Mouse (Mus musculus) hindbrain, embryonic 11.5 days (tissue): ENCODE data around the gene Sgsm2. TPM values are rescaled to one million over a fixed set of nuclear protein-coding genes. Genes with fewer than 3 reads are reported as not detected.

Experiments used
- ATAC-seq: fragments of 200-750 bp; cut with Nextera tagmentation; 2 replicates; pipeline ENCODE4 v1.8.0; 2017; ENCODE audit warnings: mild to moderate bottlenecking, moderate TSS enrichment, moderate library complexity; ENCODE audit not compliant: low FRiP score
- DNase-seq: peaks from one replicate; pipeline ENCODE4 v3.0.0-alpha.2; 2015; ENCODE audit warnings: low spot score
- H3K27ac ChIP-seq: fragments of 300-500 bp; sonication (generic); 2 replicates; pipeline ENCODE4 v1.5.1; 2014; ENCODE audit warnings: mild to moderate bottlenecking, low read depth, low read length
- H3K27me3 ChIP-seq: fragments of 300-500 bp; sonication (generic); 2 replicates; pipeline ENCODE4 v1.6.1; 2014; ENCODE audit warnings: mild to moderate bottlenecking, low read length, moderate library complexity, mixed read lengths; ENCODE audit not compliant: control insufficient read depth, insufficient read depth
- H3K36me3 ChIP-seq: fragments of 300-500 bp; sonication (generic); 2 replicates; pipeline ENCODE4 v1.6.1; 2014; ENCODE audit warnings: mild to moderate bottlenecking, low read length, moderate library complexity, mixed read lengths; ENCODE audit not compliant: control insufficient read depth, insufficient read depth
- H3K4me1 ChIP-seq: fragments of 300-500 bp; sonication (generic); replicated peaks from 2 replicates; pipeline ENCODE4 v1.6.1; 2014; ENCODE audit warnings: low read length, mixed read lengths; ENCODE audit not compliant: control insufficient read depth, insufficient read depth
- H3K4me2 ChIP-seq: fragments of 300-500 bp; sonication (generic); replicated peaks from 2 replicates; pipeline ENCODE4 v1.6.1; 2014; ENCODE audit warnings: mild to moderate bottlenecking, low read depth, low read length
- H3K4me3 ChIP-seq: fragments of 300-500 bp; sonication (generic); 2 replicates; pipeline ENCODE4 v1.5.1; 2014; ENCODE audit warnings: low read depth, low read length
- H3K9ac ChIP-seq: fragments of 300-500 bp; sonication (generic); 2 replicates; pipeline ENCODE4 v1.6.1; 2014; ENCODE audit warnings: low read depth, low read length
- H3K9me3 ChIP-seq: fragments of 300-500 bp; sonication (generic); 2 replicates; pipeline ENCODE4 v1.6.1; 2016; ENCODE audit warnings: low read length; ENCODE audit not compliant: control insufficient read depth
- WGBS: fragments of 180-500 bp; shearing (Covaris S2); extraction: QIAGEN DNeasy Blood & Tissue Kit; methylation state at CpG from one replicate; pipeline ENCODE4 v1.1.7; 2014; 5-methylcytosine and 5-hydroxymethylcytosine counted together
- polyA plus RNA-seq: library from polyadenylated mRNA; unstranded; fragments of >200 nt; fragmentation: Nextera tagmentation; extraction: Ambion mirVana; gene quantifications from 2 replicates; pipeline ENCODE4 v1.2.1, GENCODE M21; 2014

The Sgsm2 gene
- polyA plus RNA-seq, 1 experiment from 2014 or later = 6.3 TPM

- Histone ChIP-seq H3K36me3 (0 out of 2 replicates have a peak, but pooled peaks cover 2% of the 10 kb centered on the region), H3K9me3 (no peaks in the 10 kb centered on the region), H3K4me1 (no peaks in the 10 kb centered on the region), H3K27ac (peak within 1 kb of the TSS; percentile 82), H3K4me2 (peak within 1 kb of the TSS; percentile 91), H3K9ac (peak within 1 kb of the TSS; percentile 80), H3K27me3 (no peaks in the 10 kb centered on the region), H3K4me3 (peak within 1 kb of the TSS; percentile 94)
- ATAC-seq = peak; percentile 83
- peak; percentile 94 for DNase-seq
- WGBS = under 1% methylated on average over 54 of the region's 54 CpGs
Measured at GRCm38 (mm10) chr11:74897678-74898516, 1.0 kb upstream of the Sgsm2 start, which contains the start of gene Tsr1. Gene Tsr1 (plus strand): TSS chr11:74898071.

GRCm38 (mm10) chr11:74895980-74896900, 620 bp downstream of the Sgsm2 start:
- Histone ChIP-seq H3K4me1 (no peaks in the 10 kb centered on the region), H3K4me3 (peak overlapping the region; percentile 94), H3K36me3 (no peaks in the 10 kb centered on the region), H3K9ac (peak overlapping the region; percentile 80), H3K27me3 (no peaks in the 10 kb centered on the region), H3K4me2 (peak overlapping the region; percentile 91), H3K27ac (peak overlapping the region; percentile 82), H3K9me3 (no peaks in the 10 kb centered on the region)
- ATAC-seq = peak; percentile 62
- under 1% methylated on average over 35 of the region's 55 CpGs for WGBS
- DNase-seq = peak; percentile 64

- H3K27me3 ChIP-seq = no peaks in the 10 kb centered on the region
- no peak overlapping the region for H3K4me3 ChIP-seq
- H3K4me1 ChIP-seq = no peaks in the 10 kb centered on the region
- no peaks in the 10 kb centered on the region for H3K9me3 ChIP-seq
- 92% methylated on average over 4 of the region's 4 CpGs for WGBS
- no peak overlapping the region for H3K27ac ChIP-seq
- H3K36me3 ChIP-seq = no peaks in the 10 kb centered on the region
- ATAC-seq (no peak), DNase-seq (no peak)
- no peak overlapping the region for H3K9ac ChIP-seq
- H3K4me2 ChIP-seq = no peak overlapping the region
Measured at GRCm38 (mm10) chr11:74894619-74895018, 2.2 kb downstream of the Sgsm2 start.

DNA sequence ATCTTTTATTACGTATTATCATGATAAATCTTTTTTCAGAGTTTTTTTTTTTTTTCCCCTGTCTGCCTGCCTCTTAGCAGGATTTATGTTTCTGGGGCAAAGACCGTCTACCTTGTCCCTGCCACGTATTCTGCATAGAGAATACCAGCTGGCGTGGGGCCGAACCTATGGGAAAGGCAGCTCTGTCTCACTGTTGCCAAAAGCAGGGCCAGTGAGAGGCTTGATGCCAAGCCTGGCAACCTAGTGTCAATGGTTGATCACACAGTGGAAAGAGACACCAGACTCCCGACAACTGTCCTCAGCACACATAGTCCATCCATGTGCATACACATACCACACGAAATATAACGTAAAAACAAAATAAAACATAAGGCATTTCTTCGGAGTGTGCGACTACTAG, 13.8 kb downstream of the Sgsm2 start:
- 95% methylated on average over 10 of the region's 10 CpGs for WGBS

DNA sequence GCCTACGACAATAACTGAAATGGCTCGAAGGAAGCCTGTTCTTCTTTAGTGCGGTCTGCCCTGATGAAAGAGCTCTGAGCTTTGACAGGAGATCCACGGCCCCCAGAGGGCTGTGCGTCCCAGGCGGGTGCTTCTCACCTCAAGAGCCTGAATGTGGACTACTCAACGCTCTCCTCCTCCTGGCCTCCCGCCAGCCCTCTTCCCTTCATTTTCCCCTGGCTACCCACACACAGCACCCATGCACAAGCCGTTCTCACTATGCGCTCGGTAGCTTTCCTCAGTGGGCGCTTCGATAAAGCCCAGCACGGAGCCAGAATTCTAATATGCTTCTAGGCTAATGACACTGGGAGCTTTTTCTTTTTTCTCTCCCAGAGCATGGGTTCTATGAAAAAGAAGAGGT, 14.9 kb downstream of the Sgsm2 start:
- Histone ChIP-seq H3K9ac (no peak overlapping the region), H3K4me1 (no peaks in the 10 kb centered on the region), H3K4me3 (no peak overlapping the region), H3K9me3 (no peaks in the 10 kb centered on the region), H3K27ac (no peak overlapping the region), H3K36me3 (0 out of 2 replicates have a peak, but pooled peaks cover 2% of the 10 kb centered on the region), H3K4me2 (no peak overlapping the region), H3K27me3 (no peaks in the 10 kb centered on the region)
- 70% methylated on average over 14 of the region's 14 CpGs for WGBS
- DNase-seq (no peak), ATAC-seq (no peak)

More for the DNA sequence above, 13.8 kb downstream of the Sgsm2 start:
- no peak overlapping the region for H3K4me2 ChIP-seq
- H3K27ac ChIP-seq = no peak overlapping the region
- no peaks in the 10 kb centered on the region for H3K9me3 ChIP-seq
- H3K4me3 ChIP-seq = no peak overlapping the region
- ATAC-seq (no peak), DNase-seq (no peak)
- no peaks in the 10 kb centered on the region for H3K4me1 ChIP-seq
- H3K36me3 ChIP-seq = 0 out of 2 replicates have a peak, but pooled peaks cover 2% of the 10 kb centered on the region
- H3K27me3 ChIP-seq = no peaks in the 10 kb centered on the region
- H3K9ac ChIP-seq = no peak overlapping the region

GRCm38 (mm10) chr11:74880999-74881398, 15.9 kb downstream of the Sgsm2 start:
- ATAC-seq (no peak), DNase-seq (no peak)
- H3K4me1 ChIP-seq = 0 out of 2 replicates have a peak, but pooled peaks cover 3% of the 10 kb centered on the region
- no peak overlapping the region for H3K9ac ChIP-seq
- no peak overlapping the region for H3K27ac ChIP-seq
- H3K9me3 ChIP-seq = no peaks in the 10 kb centered on the region
- 0 out of 2 replicates have a peak, but pooled peaks cover 2% of the 10 kb centered on the region for H3K36me3 ChIP-seq
- no peak overlapping the region for H3K4me2 ChIP-seq
- WGBS = 89% methylated on average over 9 of the region's 9 CpGs
- H3K4me3 ChIP-seq = no peak overlapping the region
- no peaks in the 10 kb centered on the region for H3K27me3 ChIP-seq

DNA sequence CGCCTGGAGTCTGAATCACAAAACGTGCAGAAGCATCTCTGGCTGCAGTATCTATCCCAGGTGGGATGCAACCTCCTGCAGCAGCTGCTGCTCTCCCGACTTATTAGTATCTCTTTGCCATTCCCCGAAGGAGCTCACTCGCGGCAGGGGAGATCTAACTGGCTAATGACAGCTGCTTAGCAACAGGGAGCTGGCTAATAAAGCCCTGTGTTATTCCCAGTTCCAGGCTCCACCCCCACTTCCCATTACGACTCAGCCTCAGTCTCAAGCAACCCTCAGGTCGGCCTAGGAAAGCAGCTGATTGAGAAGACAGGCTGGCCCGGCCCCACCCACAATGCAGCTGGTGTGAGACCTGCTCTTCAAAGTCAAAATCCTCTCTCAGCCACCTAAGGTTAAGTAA, 20.1 kb downstream of the Sgsm2 start:
- DNase-seq (peak; percentile 77), ATAC-seq (peak; percentile 87)
- no peaks in the 10 kb centered on the region for H3K9me3 ChIP-seq
- H3K4me2 ChIP-seq = no peak overlapping the region; the same call in 1 of the 2 replicates
- 0 out of 2 replicates have a peak, but pooled peaks cover 3% of the 10 kb centered on the region for H3K4me1 ChIP-seq
- 0 out of 2 replicates have a peak overlapping the region, but pooled peaks have one; percentile 9 for H3K4me3 ChIP-seq
- H3K36me3 ChIP-seq = no peaks in the 10 kb centered on the region
- no peak overlapping the region for H3K9ac ChIP-seq
- no peaks in the 10 kb centered on the region for H3K27me3 ChIP-seq
- 2% methylated on average over 9 of the region's 9 CpGs for WGBS
- peak overlapping the region; percentile 39; the same call in 1 of the 2 replicates for H3K27ac ChIP-seq

DNA sequence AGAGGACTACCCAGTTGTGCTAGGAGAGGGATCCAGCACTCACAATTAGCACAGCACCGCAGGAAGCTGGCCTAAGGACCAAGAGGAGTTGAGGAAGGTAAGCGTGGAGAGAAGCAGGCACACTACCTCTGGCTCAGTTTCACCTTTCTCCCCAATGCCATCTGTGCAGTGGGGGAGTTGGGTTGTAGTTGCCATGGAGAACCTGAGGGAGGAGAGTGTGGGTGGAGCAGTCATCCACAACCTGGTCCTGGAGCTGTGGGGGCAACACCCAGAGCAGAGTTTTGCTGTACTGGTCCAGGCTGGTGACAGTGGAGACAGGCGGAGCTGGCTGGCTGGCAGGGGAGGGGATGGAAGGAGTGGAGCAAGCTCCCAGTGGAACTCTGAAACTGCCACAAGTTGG, 22.2 kb downstream of the Sgsm2 start:
- H3K9me3 ChIP-seq = no peaks in the 10 kb centered on the region
- H3K4me1 ChIP-seq = peaks cover 5% of the 10 kb centered on the region; the same call in 1 of the 2 replicates
- H3K27me3 ChIP-seq = no peaks in the 10 kb centered on the region
- H3K4me3 ChIP-seq = no peak overlapping the region
- no peak overlapping the region for H3K4me2 ChIP-seq
- 0 out of 2 replicates have a peak overlapping the region, but pooled peaks have one; percentile 15 for H3K9ac ChIP-seq
- H3K36me3 ChIP-seq = no peaks in the 10 kb centered on the region
- DNase-seq = no peak
- no peak for ATAC-seq
- H3K27ac ChIP-seq = no peak overlapping the region
- WGBS = 65% methylated on average over 3 of the region's 3 CpGs
